Mouse (Mus musculus): ENCODE results near the gene Slc44a3. TPM values are rescaled to one million over a fixed set of nuclear protein-coding genes. Genes with fewer than 3 reads are reported as not detected.

The Slc44a3 gene
- polyA plus RNA-seq, 1 experiment from 2014 or later = 16.9 TPM

DNA sequence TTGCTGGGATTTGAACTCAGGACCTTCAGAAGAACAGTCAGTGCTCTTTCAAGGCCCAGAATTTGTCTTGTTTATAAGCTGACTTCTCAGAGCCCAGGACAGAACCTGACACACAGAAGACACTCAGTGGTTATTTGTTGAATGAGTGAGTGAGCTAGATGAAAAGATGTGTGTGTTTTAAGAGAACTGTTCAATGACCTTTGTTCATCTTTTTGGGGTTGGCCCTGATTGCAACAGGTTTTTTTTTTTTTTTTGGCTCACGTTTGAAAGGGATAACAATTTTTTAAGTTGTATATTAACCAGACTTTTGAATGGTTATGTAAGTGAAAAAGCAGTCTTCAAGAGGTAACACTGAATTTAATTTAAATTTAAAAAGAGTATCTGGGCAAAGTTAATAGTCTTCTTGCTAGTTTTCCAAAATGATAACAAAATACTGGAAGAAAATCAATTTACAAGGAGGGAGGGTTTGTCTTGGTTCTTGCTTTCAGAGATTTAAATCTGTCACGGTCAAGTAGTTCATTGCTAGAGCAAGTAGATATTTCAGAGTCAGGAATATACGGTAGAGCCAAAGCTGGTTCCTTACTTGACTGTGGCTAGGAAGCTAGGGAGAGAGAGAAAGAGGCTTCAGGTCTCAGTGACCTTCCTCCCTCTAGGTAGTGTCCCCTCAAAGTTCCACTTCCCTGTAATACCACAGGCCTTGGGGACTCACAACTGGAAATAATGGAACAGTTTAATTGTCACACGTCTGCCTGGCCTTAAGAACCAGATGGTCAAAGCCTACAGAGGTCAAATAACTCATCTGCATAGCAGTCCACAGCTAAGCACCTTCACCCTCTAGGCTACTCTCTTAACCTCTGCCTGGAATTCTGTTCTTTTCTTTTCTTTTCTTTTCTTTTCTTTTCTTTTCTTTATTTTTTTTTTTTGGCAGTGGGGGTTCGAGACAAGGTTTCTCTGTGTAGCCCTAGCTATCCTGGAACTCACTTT lies 115.7 kb downstream of the Slc44a3 start:
- no peak for ATAC-seq (replicated peaks; ENCODE audit: low FRiP score, low read depth)
- DNase-seq (ENCODE audit: low spot score) = no peak
- Histone ChIP-seq H3K4me3 (replicated peaks; ENCODE audit: low read depth, low read length) (no peak overlapping the region), H3K9me3 (replicated peaks; ENCODE audit: low read length) (no peaks in the 10 kb centered on the region), H3K36me3 (ENCODE audit: insufficient read depth, low read length) (no peaks in the 10 kb centered on the region), H3K4me2 (ENCODE audit: low read length) (no peak overlapping the region), H3K27me3 (ENCODE audit: insufficient read depth, low read length) (no peaks in the 10 kb centered on the region), H3K27ac (no peak overlapping the region; the same call in 1 of the 2 replicates), H3K4me1 (replicated peaks; ENCODE audit: insufficient read depth, low read length) (no peaks in the 10 kb centered on the region), H3K9ac (ENCODE audit: low read depth, low read length) (no peak overlapping the region)
- no peak for TF ChIP-seq CTCF (IDR thresholded peaks at IDR 0.05; ENCODE audit: low read depth)
- 49% methylated on average over 5 of the region's 5 CpGs for WGBS

DNA sequence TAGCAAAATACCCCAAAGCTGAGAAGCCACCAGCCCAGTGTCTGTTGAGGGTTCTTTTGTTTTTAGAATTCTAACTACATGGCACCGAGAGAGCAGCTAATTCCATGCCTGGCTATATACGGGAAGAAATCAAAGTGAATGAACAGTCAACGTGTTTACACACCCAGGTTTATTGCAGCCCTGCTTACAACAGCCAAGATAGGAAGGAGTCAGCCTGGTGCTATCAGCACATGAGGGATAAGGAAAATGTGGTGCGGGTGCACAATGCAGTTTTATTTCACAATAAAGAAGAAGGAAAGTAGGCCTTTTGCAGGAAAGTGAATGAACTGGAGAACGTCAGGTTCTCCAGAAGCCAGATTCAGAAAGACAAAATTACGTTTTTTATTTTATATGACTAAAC lies 120.8 kb downstream of the Slc44a3 start:
- H3K4me1 ChIP-seq (replicated peaks; ENCODE audit: insufficient read depth, low read length) = no peaks in the 10 kb centered on the region
- no peak overlapping the region for H3K4me3 ChIP-seq (replicated peaks; ENCODE audit: low read depth, low read length)
- no peak for TF ChIP-seq CTCF (IDR thresholded peaks at IDR 0.05; ENCODE audit: low read depth)
- 52% methylated on average over 6 of the region's 6 CpGs for whole genome bisulfite sequencing
- H3K36me3 ChIP-seq (ENCODE audit: insufficient read depth, low read length) = no peaks in the 10 kb centered on the region
- H3K9ac ChIP-seq (ENCODE audit: low read depth, low read length) = no peak overlapping the region
- no peaks in the 10 kb centered on the region for H3K9me3 ChIP-seq (replicated peaks; ENCODE audit: low read length)
- H3K4me2 ChIP-seq (ENCODE audit: low read length) = no peak overlapping the region
- H3K27me3 ChIP-seq (ENCODE audit: insufficient read depth, low read length) = no peaks in the 10 kb centered on the region
- ATAC-seq (replicated peaks; ENCODE audit: low FRiP score, low read depth) (no peak), DNase-seq (ENCODE audit: low spot score) (no peak)
- no peak overlapping the region for H3K27ac ChIP-seq

Other genes starting within 250 kb of the Slc44a3 start
- 1.7 and 1.9 TPM in 2 replicates for gene Tmem56, start 249.3 kb downstream of the Slc44a3 start, polyA plus RNA-seq (2015; fragmentation: Nextera tagmentation; extraction: Ambion mirVana)
- gene Alg14, start 240.6 kb downstream of the Slc44a3 start, polyA plus RNA-seq (2015; fragmentation: Nextera tagmentation; extraction: Ambion mirVana) = 38.2 and 40.0 TPM in 2 replicates
- gene Cnn3, start 105.9 kb downstream of the Slc44a3 start, polyA plus RNA-seq (2015; fragmentation: Nextera tagmentation; extraction: Ambion mirVana) = 444 and 480 TPM in 2 replicates
- not detected in 2 replicates for gene 4930432M17Rik, start 138.4 kb upstream of the Slc44a3 start, polyA plus RNA-seq (2015; fragmentation: Nextera tagmentation; extraction: Ambion mirVana)
- 22.8 and 24.2 TPM in 2 replicates for gene F3, start 191.1 kb upstream of the Slc44a3 start, polyA plus RNA-seq (2015; fragmentation: Nextera tagmentation; extraction: Ambion mirVana)

All from kidney, postnatal 0 days (tissue).